Mouse (Mus musculus): ENCODE results near the gene Spag16. TPM values are rescaled to one million over a fixed set of nuclear protein-coding genes. Genes with fewer than 3 reads are reported as not detected.
A peak's percentile ranks its signal among the peaks of the same experiment; 100 is the strongest.

The Spag16 gene
- polyA plus RNA-seq, 1 experiment from 2014 or later = 2.6 TPM

DNA sequence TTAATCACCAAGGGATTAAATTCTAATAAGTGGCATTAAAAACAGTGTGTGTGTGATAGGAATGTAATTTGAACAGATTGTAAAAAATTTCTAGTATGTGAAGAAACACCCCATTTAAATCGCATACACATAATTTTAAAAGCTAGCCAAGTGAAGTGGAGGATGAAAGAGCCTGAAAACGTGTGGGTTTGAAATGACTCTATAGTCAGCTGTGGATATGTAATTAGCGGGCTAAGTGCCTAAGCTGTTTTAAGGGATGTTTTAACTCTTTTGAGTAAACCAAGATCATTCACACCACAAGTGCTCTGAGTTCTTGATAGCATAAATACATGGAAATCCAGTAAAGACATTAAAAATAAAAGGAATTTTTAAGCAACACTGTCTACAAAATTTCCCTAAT, 524.6 kb downstream of the Spag16 start:
- H3K4me1 ChIP-seq = no peaks in the 10 kb centered on the region
- no peak overlapping the region for H3K27ac ChIP-seq
- H3K27me3 ChIP-seq (ENCODE audit: poor library complexity, severe bottlenecking) = no peaks in the 10 kb centered on the region
- no peak overlapping the region for H3K4me3 ChIP-seq
- H3K9me3 ChIP-seq = no peaks in the 10 kb centered on the region
- WGBS = 73% methylated on average over 3 of the region's 3 CpGs
- no peaks in the 10 kb centered on the region for H3K36me3 ChIP-seq (replicated peaks)
- DNase-seq (ENCODE audit: extremely low spot score, low spot score) = no peak

DNA sequence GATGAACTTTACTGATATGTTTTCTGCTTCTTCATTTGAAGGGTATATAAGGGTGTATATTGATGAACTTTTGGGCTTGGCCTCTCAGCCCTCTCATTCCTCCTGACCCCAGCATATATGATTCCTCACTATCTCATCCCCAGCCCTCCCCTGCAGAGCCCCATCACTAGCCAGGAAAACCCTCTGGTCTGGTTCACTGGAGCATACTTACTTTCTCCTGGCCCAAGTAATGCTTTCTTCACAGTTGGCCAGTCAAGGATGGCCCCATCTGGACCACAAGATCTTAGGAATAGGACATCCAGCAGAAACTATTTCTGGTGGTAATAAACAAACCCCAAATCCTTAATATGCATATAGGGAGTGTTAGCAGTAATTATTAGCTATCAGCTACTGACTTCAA, 527.2 kb downstream of the Spag16 start:
- no peak overlapping the region for H3K27ac ChIP-seq
- H3K27me3 ChIP-seq (ENCODE audit: poor library complexity, severe bottlenecking) = no peaks in the 10 kb centered on the region
- H3K36me3 ChIP-seq (replicated peaks) = no peaks in the 10 kb centered on the region
- DNase-seq (ENCODE audit: extremely low spot score, low spot score) = no peak
- H3K4me1 ChIP-seq = no peaks in the 10 kb centered on the region
- no peak overlapping the region for H3K4me3 ChIP-seq
- no peaks in the 10 kb centered on the region for H3K9me3 ChIP-seq

DNA sequence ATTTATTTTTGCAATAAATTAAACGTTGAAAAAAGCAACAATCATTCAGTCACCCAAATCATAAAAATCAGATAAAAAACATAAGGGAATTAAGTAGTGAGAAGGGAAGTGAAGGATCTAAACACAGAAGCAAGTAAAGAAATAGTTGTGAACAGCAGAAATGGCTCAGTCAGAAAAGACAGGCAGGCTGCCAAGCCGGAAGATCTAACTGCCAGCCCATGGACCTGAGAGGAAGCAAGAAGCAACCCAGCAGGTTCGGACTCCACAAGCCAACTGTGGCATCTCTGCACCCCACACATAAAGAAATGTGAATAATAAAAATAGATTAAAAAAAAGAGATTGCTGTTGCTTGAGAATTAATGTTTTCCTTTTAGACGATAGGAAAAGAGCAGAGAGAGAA, 545.0 kb downstream of the Spag16 start:
- Histone ChIP-seq H3K27me3 (ENCODE audit: poor library complexity, severe bottlenecking) (no peaks in the 10 kb centered on the region), H3K27ac (no peak overlapping the region), H3K36me3 (replicated peaks) (no peaks in the 10 kb centered on the region), H3K4me1 (no peaks in the 10 kb centered on the region), H3K9me3 (no peaks in the 10 kb centered on the region), H3K4me3 (no peak overlapping the region)
- no peak for DNase-seq (ENCODE audit: extremely low spot score, low spot score)
- WGBS = 76% methylated on average over 4 of the region's 4 CpGs

DNA sequence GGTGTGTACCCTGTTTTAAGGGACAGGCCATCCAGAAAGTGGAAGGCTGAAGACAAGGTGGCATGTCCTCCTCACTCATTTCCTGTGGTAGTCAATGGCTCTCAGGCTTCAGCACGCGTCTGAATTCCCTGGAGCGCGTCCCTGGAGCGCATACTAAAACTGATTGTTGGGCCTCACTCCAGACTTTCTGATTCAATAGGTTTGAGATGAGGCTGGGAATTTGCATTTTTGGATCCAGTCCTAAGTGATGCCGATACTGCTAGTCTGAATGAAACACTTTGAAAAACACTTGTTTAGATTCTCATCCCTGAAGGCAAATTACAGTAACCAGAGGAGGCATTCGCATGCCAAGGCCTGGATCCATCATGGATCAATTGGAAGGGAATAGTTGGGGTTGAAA, 553.3 kb downstream of the Spag16 start:
- no peak for DNase-seq (ENCODE audit: extremely low spot score, low spot score)
- Histone ChIP-seq H3K4me1 (no peaks in the 10 kb centered on the region), H3K36me3 (replicated peaks) (no peaks in the 10 kb centered on the region), H3K27me3 (ENCODE audit: poor library complexity, severe bottlenecking) (no peaks in the 10 kb centered on the region), H3K4me3 (no peak overlapping the region), H3K9me3 (no peaks in the 10 kb centered on the region), H3K27ac (no peak overlapping the region)
- WGBS = 94% methylated on average over 7 of the region's 7 CpGs

DNA sequence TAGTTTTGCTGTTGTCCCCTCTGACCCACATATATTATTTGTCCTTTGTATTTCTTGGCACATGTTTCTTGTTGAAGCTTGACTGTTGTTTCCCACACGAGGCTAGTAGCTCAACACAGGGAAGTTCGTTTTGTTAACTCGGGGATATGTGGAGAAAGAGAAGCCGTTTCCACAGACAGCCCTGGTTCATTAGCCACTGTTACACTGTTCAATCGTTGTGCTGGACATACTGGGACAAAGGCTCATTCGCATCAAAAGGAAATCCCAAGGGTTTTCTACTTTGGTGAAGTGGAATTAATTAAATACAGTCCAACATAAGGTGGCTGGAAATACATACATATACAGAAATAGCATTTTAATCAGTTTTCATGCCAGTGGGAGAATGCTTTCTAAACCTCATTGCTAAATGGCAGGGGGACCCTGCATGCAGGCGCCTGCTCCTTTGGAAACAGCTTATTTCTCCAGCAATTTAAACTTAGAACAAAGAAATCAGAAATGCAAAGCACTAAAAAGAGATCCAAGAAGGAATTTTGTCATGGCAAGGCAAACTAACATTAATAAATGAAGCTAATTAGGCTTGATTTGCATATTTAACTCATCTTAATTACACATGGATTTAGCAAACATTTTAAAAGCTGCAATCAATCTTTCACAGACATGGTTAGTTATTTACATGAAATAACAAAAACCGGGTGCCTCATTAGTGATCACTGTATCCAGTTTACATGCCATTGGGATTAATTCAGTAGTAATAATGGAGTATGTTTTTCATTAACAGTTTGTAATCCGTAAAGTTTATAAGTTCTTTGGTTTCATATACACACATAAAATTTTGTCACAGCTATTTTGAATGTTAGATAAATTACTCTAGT, 615.7 kb downstream of the Spag16 start:
- Histone ChIP-seq H3K27ac (no peak overlapping the region), H3K36me3 (replicated peaks) (no peaks in the 10 kb centered on the region)
- 40% methylated on average over 9 of the region's 9 CpGs for WGBS

DNA sequence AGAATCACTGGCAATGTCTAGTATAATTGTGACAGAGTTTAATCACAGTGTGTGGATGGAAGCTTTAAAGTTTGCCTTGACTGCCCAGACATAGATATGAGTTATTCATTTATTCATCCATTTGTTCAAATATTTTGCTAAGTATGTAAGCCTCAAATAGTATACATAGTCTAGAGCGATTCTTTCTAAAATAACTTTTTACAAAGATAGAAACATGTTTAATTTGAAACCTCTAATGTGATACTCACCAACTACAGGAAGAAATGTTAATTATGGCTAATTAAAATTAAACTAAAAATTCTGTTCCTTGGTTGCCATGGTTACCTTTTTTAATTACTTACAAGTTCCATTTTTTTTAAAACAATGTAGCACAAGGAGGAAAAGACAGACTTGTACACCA, 653.1 kb downstream of the Spag16 start:
- no peak overlapping the region for H3K4me3 ChIP-seq
- H3K4me1 ChIP-seq = no peaks in the 10 kb centered on the region
- no peak for DNase-seq (ENCODE audit: extremely low spot score, low spot score)
- H3K36me3 ChIP-seq (replicated peaks) = no peaks in the 10 kb centered on the region
- H3K27me3 ChIP-seq (ENCODE audit: poor library complexity, severe bottlenecking) = no peaks in the 10 kb centered on the region
- 95% methylated on average over 1 of the region's 1 CpGs for WGBS
- H3K9me3 ChIP-seq = no peaks in the 10 kb centered on the region
- H3K27ac ChIP-seq = no peak overlapping the region

More for the DNA sequence above, 615.7 kb downstream of the Spag16 start:
- H3K4me1 ChIP-seq = peaks cover 14% of the 10 kb centered on the region
- no peaks in the 10 kb centered on the region for H3K9me3 ChIP-seq
- H3K27me3 ChIP-seq (ENCODE audit: poor library complexity, severe bottlenecking) = no peaks in the 10 kb centered on the region; the same call in 1 of the 2 replicates
- H3K4me3 ChIP-seq = no peak overlapping the region
- DNase-seq (ENCODE audit: extremely low spot score, low spot score) = no peak

DNA sequence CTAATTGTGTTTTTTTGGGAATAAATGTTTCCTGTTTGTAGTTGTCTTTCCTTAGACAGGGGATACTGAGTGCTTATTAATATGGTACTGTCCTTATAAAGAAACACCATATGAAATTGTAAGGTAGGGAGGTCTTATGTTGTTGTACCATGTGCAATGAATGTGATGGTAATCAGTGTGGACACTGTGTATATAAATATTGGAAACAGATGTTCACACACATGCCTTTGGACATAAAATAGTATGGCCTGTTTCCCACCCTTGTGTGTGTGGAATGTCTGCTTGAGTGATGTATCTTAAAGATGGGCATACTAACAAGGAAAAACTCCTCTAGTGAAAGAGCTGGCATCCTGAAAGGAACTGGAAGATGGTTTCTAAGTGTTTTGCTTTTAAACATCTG, 692.1 kb downstream of the Spag16 start:
- Histone ChIP-seq H3K9me3 (no peaks in the 10 kb centered on the region; the same call in 1 of the 2 replicates), H3K27me3 (ENCODE audit: poor library complexity, severe bottlenecking) (no peaks in the 10 kb centered on the region), H3K4me1 (no peaks in the 10 kb centered on the region), H3K27ac (no peak overlapping the region), H3K4me3 (no peak overlapping the region), H3K36me3 (replicated peaks) (no peaks in the 10 kb centered on the region)
- DNase-seq (ENCODE audit: extremely low spot score, low spot score) = no peak

DNA sequence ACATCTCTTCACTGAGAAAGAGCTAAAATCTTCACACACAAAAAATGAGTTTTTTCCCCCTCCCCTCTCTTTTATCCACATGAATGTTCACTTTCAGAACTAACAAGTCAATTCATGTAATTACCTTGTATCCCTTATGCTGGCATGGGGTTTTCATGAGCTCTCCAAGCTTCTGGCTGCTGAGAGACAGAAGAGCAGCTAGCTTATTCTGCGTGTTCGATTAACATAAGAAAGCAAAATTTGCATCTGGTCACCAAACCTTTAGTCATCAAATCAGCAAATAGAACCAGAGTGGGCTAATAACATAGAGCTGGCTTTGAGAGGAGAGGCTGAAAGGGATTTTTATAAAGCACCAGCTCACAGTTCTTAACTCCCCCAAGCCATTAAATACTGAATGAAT, 700.4 kb downstream of the Spag16 start:
- no peaks in the 10 kb centered on the region; the same call in 1 of the 2 replicates for H3K9me3 ChIP-seq
- 56% methylated on average over 2 of the region's 2 CpGs for WGBS
- H3K27ac ChIP-seq = no peak overlapping the region
- DNase-seq (ENCODE audit: extremely low spot score, low spot score) = no peak
- H3K4me3 ChIP-seq = no peak overlapping the region
- no peaks in the 10 kb centered on the region for H3K36me3 ChIP-seq (replicated peaks)
- no peaks in the 10 kb centered on the region for H3K27me3 ChIP-seq (ENCODE audit: poor library complexity, severe bottlenecking)
- no peaks in the 10 kb centered on the region for H3K4me1 ChIP-seq

DNA sequence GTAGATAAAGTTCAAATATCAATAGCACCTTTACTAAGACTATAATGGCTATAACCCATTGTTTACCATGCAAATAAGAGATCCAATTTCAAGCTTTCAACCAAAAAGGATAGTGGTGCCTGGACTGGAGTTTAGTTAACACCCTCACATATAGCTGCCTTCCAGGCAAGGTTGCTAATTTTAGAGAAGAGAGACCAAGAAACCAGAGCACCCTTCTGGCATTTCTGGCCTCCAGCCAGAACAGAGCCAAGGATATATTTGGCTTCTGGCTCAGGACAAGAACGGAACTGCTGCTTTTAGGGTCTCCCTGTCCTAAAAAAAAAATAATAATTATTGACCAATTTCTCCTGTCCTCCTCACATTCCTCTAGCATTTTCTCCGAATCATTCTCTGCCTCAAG, 703.0 kb downstream of the Spag16 start:
- H3K9me3 ChIP-seq = no peaks in the 10 kb centered on the region
- no peak overlapping the region for H3K27ac ChIP-seq
- no peak overlapping the region for H3K4me3 ChIP-seq
- no peaks in the 10 kb centered on the region for H3K27me3 ChIP-seq (ENCODE audit: poor library complexity, severe bottlenecking)
- no peaks in the 10 kb centered on the region for H3K36me3 ChIP-seq (replicated peaks)
- no peaks in the 10 kb centered on the region for H3K4me1 ChIP-seq
- 88% methylated on average over 2 of the region's 2 CpGs for WGBS
- DNase-seq (ENCODE audit: extremely low spot score, low spot score) = no peak

DNA sequence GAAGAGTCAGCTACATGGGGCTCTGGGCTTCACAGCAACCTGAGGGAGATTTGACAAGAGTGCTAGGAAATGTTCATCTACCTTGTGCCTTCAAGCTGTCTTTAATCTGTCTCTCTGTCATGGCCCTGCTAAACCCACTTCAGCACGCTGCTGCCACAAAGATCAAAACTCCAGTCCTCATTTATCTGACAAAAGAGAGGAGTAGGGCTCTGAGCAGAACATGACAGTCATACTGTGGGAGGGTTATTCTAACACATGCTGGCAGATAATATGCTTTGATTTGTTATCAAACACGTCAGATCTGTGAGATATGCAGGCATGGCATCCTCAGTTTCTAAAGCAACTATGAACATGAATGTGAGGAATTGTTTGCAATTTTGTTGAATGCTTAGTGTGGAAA, 725.1 kb downstream of the Spag16 start:
- H3K4me3 ChIP-seq = no peak overlapping the region
- no peaks in the 10 kb centered on the region for H3K4me1 ChIP-seq
- DNase-seq (ENCODE audit: extremely low spot score, low spot score) = no peak
- no peaks in the 10 kb centered on the region for H3K9me3 ChIP-seq
- H3K27me3 ChIP-seq (ENCODE audit: poor library complexity, severe bottlenecking) = no peaks in the 10 kb centered on the region
- WGBS = 83% methylated on average over 2 of the region's 2 CpGs
- H3K36me3 ChIP-seq (replicated peaks) = no peaks in the 10 kb centered on the region
- no peak overlapping the region for H3K27ac ChIP-seq

DNA sequence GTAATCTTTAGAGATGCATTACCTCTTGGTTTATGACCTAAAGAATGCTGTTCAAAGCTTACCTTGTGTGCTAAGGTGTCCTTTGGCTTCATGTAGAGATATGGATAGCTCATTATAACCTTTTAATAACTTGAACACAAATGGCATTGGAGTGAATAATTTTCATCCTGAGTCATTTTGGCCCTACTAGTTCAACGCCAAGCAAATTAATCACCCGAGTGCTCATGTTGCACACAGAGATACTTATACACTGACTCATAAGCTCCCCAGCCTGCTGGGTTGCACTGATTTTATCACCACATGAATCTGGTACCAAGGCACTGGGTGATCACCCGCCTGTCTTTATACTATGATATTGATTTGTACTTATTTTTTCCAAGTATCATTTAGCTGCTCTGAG, 795.0 kb downstream of the Spag16 start:
- H3K9me3 ChIP-seq = no peaks in the 10 kb centered on the region
- no peak overlapping the region for H3K4me3 ChIP-seq
- peaks cover 15% of the 10 kb centered on the region for H3K4me1 ChIP-seq
- H3K27me3 ChIP-seq (ENCODE audit: poor library complexity, severe bottlenecking) = peaks cover 18% of the 10 kb centered on the region
- WGBS = 95% methylated on average over 3 of the region's 3 CpGs
- no peak overlapping the region for H3K27ac ChIP-seq
- H3K36me3 ChIP-seq (replicated peaks) = no peaks in the 10 kb centered on the region
- no peak for DNase-seq (ENCODE audit: extremely low spot score, low spot score)

DNA sequence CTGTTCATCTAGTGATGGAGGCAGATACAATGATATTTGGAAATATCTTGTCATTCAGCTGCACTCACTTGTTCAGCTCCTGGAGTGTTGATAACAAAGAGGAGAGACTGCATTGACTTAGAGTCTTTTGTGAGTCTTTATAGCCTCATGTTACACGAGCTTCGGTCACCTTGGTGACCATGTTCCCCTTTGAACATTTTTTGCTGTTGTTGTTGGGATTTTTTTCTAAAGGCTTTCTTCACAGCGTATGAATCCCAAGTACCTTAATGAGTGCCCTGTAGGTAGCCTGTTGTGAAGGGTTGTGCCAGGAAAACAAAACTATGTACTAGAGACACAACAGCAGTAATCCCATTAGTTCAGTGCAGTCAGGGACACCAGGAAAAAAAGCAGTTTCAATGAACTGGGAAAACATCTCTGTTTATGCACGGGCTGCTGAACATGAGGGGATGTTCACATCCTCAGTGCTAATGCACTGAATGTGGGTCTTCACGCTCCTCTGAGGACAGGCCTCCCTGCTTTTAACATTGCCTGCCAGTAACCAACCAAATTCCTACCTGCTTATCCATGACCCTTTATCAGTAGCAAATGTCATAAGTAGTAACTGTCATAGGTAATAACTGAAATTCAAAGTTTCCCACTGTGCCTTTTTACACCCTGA, 798.2 kb downstream of the Spag16 start:
- DNase-seq (ENCODE audit: extremely low spot score, low spot score) = peak; percentile 26
- peaks cover 15% of the 10 kb centered on the region for H3K4me1 ChIP-seq
- H3K27me3 ChIP-seq (ENCODE audit: poor library complexity, severe bottlenecking) = peaks cover 31% of the 10 kb centered on the region
- no peak overlapping the region for H3K27ac ChIP-seq
- no peak overlapping the region for H3K4me3 ChIP-seq
- no peaks in the 10 kb centered on the region for H3K9me3 ChIP-seq
- 16% methylated on average over 5 of the region's 5 CpGs for WGBS
- H3K36me3 ChIP-seq (replicated peaks) = no peaks in the 10 kb centered on the region

DNA sequence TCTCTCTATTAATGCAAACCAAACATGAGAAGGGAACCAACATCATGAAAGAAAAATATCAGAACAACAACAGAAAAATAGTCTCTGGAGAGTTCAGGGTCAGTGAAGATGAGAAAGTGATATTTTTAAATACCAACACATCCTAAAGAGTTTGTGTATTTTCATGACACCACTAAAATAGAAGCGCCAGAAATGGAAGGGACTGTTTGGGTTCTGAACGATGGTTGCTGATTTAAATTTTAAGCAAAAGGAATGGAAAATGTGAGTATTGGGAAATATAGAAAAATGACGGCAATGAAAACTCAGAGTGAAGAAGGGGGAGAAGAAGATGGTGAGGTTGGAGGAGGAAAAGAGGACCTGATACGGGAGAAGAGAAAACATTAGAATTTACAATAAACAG, 825.9 kb downstream of the Spag16 start:
- DNase-seq (ENCODE audit: extremely low spot score, low spot score) = no peak
- 91% methylated on average over 4 of the region's 4 CpGs for WGBS
- no peaks in the 10 kb centered on the region for H3K9me3 ChIP-seq
- no peaks in the 10 kb centered on the region for H3K4me1 ChIP-seq
- no peaks in the 10 kb centered on the region for H3K27me3 ChIP-seq (ENCODE audit: poor library complexity, severe bottlenecking)
- H3K36me3 ChIP-seq (replicated peaks) = no peaks in the 10 kb centered on the region
- H3K4me3 ChIP-seq = no peak overlapping the region
- no peak overlapping the region for H3K27ac ChIP-seq
